Mouse (Mus musculus): ENCODE results near the gene H3f3a.
"Not testable (repeated sequence)": the region's sequence is repeated elsewhere in the genome, so short reads cannot be mapped to it uniquely, and the experiment has no call there.

The H3f3a gene

GRCm38 (mm10) chr1:180813885-180814740 is at the start of gene H3f3a:
Gene H3f3a (minus strand): TSS chr1:180813943.
- DNase-seq (ENCODE audit: low read depth, low spot score): peak; percentile 63

GRCm38 (mm10) chr1:180860030-180860429 is 46.3 kb upstream of the H3f3a start:
- DNase-seq (ENCODE audit: low read depth, low spot score): no peak

- DNase-seq (ENCODE audit: low read depth, low spot score): no peak
These were observed 45.0 kb upstream of the H3f3a start for GRCm38 (mm10) chr1:180858763-180859162.

DNA sequence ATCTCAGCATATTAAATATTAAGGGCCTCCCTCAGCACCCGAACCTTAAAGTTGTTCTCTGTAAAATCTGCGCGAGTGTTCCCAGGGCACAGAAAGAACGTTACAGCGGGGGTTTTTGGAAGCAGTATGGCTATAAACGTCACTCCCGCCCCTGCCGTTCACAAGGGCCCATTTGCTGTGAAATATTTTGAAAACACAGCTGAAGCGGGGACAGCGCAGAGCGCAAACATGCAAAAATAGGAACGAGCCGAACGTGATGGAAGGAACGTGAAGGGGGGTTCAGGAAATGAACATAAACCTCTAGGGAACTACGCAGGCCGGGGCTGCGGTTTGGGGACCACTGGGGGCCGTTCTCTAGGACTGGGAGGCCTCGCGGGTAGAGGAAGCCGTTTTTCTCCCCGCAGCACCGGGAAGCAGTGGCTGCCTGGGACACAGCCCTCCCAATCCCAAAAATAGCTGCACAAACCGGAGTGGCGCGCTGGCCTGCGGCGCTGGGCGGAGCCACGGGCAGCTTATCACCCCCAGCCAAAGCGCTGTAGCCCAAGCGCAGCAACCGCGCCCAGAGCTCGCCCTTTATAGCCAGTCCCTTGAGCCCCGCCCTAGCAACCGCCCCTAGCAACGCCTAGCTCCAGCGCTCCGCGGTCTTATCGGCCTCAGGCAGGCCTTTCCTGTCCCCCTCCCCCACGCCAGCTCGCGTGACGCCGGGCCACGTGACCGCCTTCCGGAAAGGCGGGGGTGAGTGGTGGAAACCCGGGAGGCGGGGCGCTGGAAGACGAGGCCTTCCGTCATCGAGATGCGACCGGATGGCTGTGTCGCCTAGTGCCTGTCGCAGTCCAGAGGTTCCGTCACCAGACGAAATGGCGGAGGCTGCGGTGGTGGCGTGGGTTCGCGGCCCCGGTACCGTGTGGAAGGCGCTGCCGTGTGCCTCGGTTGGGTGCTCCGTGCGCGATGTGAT is 36.9 kb upstream of the H3f3a start, which contains the start of gene Sde2:
Sde2 (plus strand) TSS at position 812 of the 955 bp plus-strand sequence.
- peak; percentile 100 for DNase-seq (ENCODE audit: low read depth, low spot score)

GRCm38 (mm10) chr1:180849701-180850301 is 36.1 kb upstream of the H3f3a start:
- no peak for DNase-seq (ENCODE audit: low read depth, low spot score)

DNA sequence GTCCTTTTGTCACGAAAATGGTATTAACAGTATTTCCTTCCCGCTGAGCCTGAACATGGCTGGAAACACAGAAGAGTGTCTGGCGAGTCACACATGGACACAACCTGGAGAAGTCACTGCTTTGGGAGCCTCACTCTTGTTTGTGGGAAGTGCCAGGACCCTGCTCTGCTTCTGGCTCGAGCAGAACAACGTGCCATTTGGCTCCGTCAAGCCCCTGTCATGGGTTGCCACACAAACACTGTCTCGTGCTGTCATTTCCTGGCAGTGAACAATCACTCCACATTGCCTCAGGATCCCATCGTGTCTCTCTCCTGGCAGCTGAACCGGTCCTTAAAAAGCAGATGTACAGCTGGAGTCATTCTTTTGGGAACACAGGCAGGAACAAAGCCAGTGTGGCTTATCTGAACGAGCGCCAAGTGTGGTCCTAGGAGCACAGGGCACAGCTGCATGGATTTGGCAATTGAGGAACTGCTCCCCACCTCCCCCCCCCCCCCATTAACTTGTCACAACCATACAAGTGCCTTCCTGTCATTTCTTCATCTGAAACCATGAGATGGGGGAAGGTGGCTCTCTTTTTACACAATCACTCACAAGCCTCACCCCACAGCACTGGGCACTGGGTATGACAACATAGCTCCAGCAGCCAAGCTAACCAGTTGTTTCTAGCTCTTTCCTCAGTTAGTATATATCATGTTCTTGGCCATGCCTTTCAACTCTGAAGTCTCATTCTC is 34.9 kb upstream of the H3f3a start:
- no peak for DNase-seq (ENCODE audit: low read depth, low spot score)

DNA sequence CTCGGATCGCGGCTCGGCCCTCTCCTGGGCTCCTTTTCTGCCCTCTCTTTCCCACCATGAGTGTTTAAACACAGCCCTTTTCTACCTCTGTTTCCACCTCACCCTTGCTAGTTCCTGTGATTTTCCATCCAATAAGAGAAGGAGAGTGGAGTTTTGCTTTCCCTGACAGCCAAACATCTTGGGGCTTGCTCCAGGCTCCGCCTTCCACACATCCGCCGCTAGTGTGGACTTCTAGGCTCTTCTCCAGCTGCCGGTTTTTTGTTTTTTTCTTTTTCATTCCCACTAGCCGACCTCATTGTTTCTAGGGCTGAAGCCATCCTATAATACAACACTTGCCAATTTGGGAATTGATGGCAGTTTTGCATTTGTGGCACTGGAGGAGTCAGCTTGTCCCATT is 34.4 kb upstream of the H3f3a start:
- DNase-seq (ENCODE audit: low read depth, low spot score): peak; percentile 74

GRCm38 (mm10) chr1:180841561-180842300 is 28.0 kb upstream of the H3f3a start:
- DNase-seq (ENCODE audit: low read depth, low spot score): no peak

- DNase-seq (ENCODE audit: low read depth, low spot score): no peak
These were observed 25.6 kb upstream of the H3f3a start for GRCm38 (mm10) chr1:180839201-180839910.

DNA sequence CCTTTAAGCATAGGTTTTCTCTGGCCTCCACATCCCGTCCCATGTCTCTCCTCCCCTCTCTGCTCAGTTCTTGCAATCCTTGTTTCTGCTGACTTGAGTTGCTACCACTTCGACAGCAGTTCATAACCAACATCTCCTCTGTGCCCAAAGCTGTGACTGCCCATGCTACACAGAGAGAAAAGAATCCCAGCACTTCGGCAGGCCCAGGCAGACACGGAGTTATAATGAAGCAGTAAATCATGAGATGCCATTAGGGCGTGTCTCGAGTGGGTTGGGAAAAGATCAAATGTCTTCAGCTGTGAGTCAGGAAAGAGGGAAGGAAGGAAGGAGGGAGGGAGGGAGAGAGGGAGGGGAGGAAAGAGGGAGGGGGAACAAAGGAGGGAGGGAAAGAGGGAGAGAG is 24.3 kb upstream of the H3f3a start:
- DNase-seq (ENCODE audit: low read depth, low spot score): peak; percentile 29

DNA sequence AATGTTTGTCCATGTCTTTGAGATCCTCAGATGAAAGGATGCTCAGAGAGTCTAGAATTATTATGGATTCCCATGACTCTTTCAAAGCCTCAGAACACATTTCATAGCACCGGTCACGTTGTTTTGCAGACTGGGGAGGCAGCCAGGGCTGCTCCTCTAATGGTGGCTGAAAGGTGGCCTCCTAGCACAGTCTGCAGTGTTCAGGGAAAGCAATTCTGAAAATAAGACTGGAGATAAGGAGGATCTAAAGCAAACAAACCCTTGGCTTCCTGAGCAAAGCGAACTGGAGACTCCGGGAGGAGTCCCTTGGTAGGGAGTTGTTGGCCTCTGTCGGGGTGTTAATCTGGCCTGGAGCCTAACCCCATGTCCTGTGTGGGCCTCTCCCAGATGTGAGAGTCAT is 23.4 kb upstream of the H3f3a start:
- no peak for DNase-seq (ENCODE audit: low read depth, low spot score)

DNA sequence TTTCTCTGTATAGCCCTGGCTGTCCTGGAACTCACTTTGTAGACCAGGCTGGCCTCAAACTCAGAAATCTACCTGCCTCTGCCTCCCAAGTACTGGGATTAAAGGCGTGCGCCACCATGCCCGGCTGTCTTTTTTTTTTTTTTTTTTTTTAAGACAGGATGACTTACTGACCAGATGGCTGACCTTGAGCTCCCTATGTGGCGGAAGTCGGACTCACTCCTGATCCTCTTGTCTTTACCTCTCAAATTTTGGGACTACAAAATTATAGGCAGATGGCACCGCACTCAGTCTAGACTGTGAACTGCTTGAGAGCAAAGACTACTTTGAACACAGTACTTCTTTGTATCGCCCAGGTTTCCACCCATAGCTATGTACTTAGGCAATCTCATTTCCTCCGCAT is 22.7 kb upstream of the H3f3a start:
- DNase-seq (ENCODE audit: low read depth, low spot score): not testable (repeated sequence)

DNA sequence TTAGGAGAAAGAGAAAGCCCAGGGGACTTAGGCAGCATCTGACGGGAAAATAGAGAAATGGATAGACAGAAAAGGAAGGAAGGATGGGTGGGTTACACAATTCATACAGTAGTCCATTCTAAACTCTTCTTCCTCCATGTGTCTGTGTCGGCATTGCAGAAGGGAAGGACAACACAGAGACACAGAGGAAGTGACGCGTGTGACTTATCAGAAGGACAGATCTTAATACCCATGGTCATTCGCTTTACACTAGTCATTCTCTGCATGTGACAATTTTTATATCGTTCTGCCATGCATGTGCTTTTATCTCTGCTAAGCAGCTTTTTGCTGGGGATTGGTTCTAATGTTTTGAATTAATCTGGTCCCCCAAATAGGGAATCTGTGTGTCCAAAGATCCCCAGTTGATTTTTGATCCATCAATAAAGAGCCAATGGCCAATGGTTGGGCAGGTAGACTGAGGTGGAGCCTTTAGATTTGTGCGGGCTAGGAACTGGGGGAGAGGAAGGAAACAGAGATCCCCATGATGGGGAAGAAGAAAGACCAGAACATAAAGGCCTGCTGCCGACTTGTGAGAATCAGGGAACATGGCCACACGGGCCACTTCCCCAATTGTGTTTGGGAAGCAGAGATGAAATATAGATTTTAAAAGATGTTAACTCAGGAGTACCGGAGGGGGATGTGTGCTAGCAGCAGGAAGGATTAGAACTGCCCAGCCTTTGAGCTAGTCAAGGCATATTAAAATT is 21.7 kb upstream of the H3f3a start:
- no peak for DNase-seq (ENCODE audit: low read depth, low spot score)

DNA sequence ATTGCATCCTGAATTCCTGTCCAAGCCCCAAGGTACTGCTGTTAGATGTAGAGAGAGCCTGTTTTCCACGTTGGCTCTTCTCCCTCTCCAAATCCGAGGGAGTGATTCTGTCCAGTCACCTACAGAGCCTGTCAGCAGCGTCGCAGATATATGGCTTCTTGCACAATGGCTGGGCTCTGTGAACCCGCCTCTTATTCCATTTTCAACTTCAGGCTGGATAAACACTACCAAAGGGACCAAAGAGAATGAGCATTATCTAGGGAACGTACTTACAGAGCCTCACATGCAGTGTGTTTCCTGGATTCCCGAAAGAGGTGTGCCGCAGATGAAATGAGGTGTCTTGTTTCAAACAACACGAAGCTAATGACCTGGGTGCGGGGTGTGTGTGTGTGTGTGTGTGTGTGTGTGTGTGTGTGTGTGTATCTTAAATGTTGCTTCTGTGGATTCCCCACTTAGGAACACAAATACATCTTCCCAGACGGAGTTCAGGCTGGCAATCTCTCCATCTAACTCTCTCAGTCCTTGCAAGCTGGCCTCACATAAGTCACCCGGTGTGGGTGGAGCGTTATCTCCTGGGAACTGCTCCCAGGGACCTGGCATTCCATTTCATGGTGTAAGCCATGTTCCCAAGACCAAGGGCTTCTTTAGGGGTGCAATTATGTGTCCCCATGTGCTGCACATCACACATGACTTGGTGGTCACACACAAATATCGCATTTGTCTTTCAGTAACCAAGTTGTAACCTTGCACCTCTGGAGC is 17.0 kb upstream of the H3f3a start:
- no peak for DNase-seq (ENCODE audit: low read depth, low spot score)

DNA sequence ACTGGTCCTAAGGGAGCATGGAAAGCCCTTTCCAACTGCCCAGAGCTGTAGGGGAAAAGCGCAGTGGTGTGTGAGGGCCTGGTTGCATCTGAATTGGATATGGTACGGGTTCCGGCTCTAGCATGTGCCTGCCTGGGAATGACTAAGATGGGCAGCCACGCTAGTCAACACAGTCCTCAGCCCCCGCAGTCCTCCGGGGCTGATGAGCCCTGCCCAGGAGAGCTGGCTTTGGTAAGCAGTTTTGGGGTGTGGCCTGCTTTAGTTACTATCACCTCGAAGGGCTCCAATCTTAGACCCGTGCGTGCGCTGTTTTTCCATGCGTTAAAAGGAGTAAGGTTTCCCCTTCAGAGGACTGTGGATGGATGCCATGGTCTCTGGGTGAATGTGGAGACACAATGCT is 16.4 kb upstream of the H3f3a start:
- DNase-seq (ENCODE audit: low read depth, low spot score): no peak

- no peak for DNase-seq (ENCODE audit: low read depth, low spot score)
These were observed 16.0 kb upstream of the H3f3a start for GRCm38 (mm10) chr1:180829775-180830174.

DNA sequence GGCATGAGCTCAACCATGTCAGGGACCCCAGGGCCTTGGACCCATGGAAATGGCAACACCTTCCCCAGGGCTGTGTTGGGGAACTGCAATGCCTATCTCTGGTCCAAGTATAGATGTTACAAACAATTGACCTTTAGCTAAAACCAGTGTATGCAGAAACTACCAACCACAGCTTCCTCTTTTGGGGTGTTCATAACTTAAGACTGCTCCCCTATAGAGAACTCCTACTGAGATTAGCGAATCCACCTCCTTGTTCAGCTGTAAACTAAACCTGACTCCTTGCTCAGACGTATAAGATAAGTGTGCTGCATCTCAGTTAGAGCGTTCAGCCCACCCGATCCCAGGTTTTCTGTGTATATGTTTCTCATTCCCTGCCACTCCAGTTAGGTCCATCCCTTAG is 12.9 kb upstream of the H3f3a start:
- no peak for DNase-seq (ENCODE audit: low read depth, low spot score)

- DNase-seq (ENCODE audit: low read depth, low spot score): no peak
These were observed 11.0 kb upstream of the H3f3a start for GRCm38 (mm10) chr1:180824721-180825120.
